Mouse (Mus musculus) mouse trophoblast stem cell (cell line): ENCODE results near the gene Neu1.
"Not testable (repeated sequence)": the region's sequence is repeated elsewhere in the genome, so short reads cannot be mapped to it uniquely, and the experiment has no call there.

Source experiments
- in situ Hi-C, 2 experiments: fragments of 300-500 bp; cut with MseI, MboI; formaldehyde crosslinking; loops; 2 replicates in 1 of 2; 3 replicates in 1 of 2; pipeline ENCODE4 v1.15.1; 2025

Gene Neu1

GRCm38 (mm10) chr17:34948721-34949552 lies 17.9 kb downstream of the Neu1 start:
- in situ Hi-C loops = not testable (repeated sequence)

- in situ Hi-C loops = no loop called here
Observed at GRCm38 (mm10) chr17:34949553-34949969, 18.5 kb downstream of the Neu1 start.

GRCm38 (mm10) chr17:34950514-34951455 lies 19.7 kb downstream of the Neu1 start:
- in situ Hi-C loops = no loop called here

GRCm38 (mm10) chr17:34951636-34952377 lies 20.8 kb downstream of the Neu1 start:
- in situ Hi-C loops = no loop called here

GRCm38 (mm10) chr17:34952378-34953040 lies 21.5 kb downstream of the Neu1 start:
- in situ Hi-C loops = no loop called here

GRCm38 (mm10) chr17:34953258-34953657 lies 22.2 kb downstream of the Neu1 start:
- in situ Hi-C loops = no loop called here

- in situ Hi-C loops = no loop called here
Observed at GRCm38 (mm10) chr17:34953904-34954303, 22.9 kb downstream of the Neu1 start.

GRCm38 (mm10) chr17:34954831-34955230 lies 23.8 kb downstream of the Neu1 start:
- in situ Hi-C loops = no loop called here

GRCm38 (mm10) chr17:34955884-34956283 lies 24.8 kb downstream of the Neu1 start:
- in situ Hi-C loops = no loop called here

GRCm38 (mm10) chr17:34956340-34956739 lies 25.3 kb downstream of the Neu1 start:
- in situ Hi-C loops = no loop called here

GRCm38 (mm10) chr17:34957291-34957690 lies 26.2 kb downstream of the Neu1 start:
- in situ Hi-C loops = not testable (repeated sequence)

GRCm38 (mm10) chr17:34957966-34958365 lies 26.9 kb downstream of the Neu1 start:
- in situ Hi-C loops = not testable (repeated sequence)

GRCm38 (mm10) chr17:34958734-34959129 lies 27.7 kb downstream of the Neu1 start:
- in situ Hi-C loops = not testable (repeated sequence)

GRCm38 (mm10) chr17:34959130-34959778 lies 28.2 kb downstream of the Neu1 start, which contains the start of gene Hspa1b:
TSS of gene Hspa1b (minus strand) at chr17:34959238.
- in situ Hi-C loops = not testable (repeated sequence)

GRCm38 (mm10) chr17:34959881-34960515 lies 28.9 kb downstream of the Neu1 start:
- in situ Hi-C loops = no loop called here

GRCm38 (mm10) chr17:34960702-34961493 lies 29.8 kb downstream of the Neu1 start:
- in situ Hi-C loops = no loop called here

GRCm38 (mm10) chr17:34962125-34962524 lies 31.1 kb downstream of the Neu1 start:
- in situ Hi-C loops = no loop called here

GRCm38 (mm10) chr17:34962841-34963240 lies 31.8 kb downstream of the Neu1 start:
- in situ Hi-C loops = no loop called here

- in situ Hi-C loops = no loop called here
Observed at GRCm38 (mm10) chr17:34964640-34965049, 33.6 kb downstream of the Neu1 start.
